Mouse (Mus musculus) Patski (cell line): ENCODE measurements around the gene Sco1. TPM values are rescaled to one million over a fixed set of nuclear protein-coding genes. Genes with fewer than 3 reads are reported as not detected.

Source experiments
- ATAC-seq: fragments of 100-300 bp; one replicate; pipeline ENCODE4 v1.8.0; 2021
- CTCF ChIA-PET: fragments of 350-600 bp; sonication (Branson Sonifier 250); formaldehyde crosslinking; loops from one replicate; lab custom pipeline; 2022; ENCODE audit warnings: inconsistent platforms; lab: Charles Lee
- POLR2A ChIA-PET: fragments of 350-600 bp; sonication (Branson Sonifier 250); formaldehyde crosslinking; loops from one replicate; lab custom pipeline; 2022; ENCODE audit warnings: antibody characterized with exemption, inconsistent platforms; lab: Charles Lee
- DNase-seq: peaks from one replicate; pipeline ENCODE4 v3.0.0-alpha.2; 2011; ENCODE audit warnings: low read depth, low spot score
- H3K27me3 ChIP-seq: fragments of 371-371 bp; one replicate; pipeline ENCODE4 v1.5.1; 2021
- CTCF ChIP-seq: fragments of 100-300 bp; IDR thresholded peaks from one replicate; pipeline ENCODE4 v1.5.1; 2021
- in situ Hi-C: fragments of 300-500 bp; cut with MboI; formaldehyde crosslinking; loops from 3 replicates; pipeline ENCODE4 v1.11.1; 2018; ENCODE audit warnings: low pct_unique_long_range_greater_than_20kb, mixed read lengths
- polyA plus RNA-seq: library from polyadenylated mRNA; unstranded; gene quantifications from one replicate; pipeline ENCODE4 v1.2.3, GENCODE M21; 2021

Gene Sco1
- polyA plus RNA-seq, 1 experiment from 2014 or later: 16.2 TPM

DNA sequence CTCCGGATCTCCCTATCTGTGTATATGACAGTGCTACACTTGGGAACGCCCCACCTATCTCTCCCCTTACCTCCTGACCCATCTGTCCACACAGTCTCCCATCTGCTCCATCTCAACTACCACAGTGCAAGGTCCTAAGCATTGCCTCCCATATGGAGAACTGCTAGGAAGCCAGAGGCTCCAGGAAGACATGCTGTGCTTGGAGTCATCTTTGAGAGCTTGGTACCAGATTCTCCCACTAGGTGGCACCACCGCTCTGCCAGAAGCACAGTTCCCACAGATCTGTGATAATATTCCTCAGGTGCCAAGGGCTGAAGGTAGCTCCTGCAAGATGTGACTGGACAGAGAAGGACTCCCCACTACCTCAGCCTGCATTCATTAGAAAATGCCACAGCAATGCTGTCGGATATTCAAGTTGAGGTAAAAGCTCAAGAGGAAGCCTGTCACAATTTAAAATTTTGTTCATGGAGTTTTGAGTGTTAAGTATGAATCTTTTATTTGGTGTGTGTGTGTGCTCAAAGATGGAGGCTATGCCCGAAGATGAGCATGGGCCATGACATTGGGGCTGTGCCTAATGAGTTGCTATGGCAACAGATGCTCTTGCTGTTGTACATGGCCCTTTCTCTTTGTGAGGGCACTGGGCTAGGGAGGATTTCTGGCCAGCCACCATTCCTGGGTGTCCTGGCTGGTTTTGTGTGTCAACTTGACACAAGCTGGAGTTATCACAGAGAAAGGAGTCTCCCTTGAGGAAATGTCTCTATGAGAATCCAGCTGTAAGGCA is 57.9 kb downstream of the Sco1 start:
- CTCF ChIA-PET: interaction anchor here (0.8 to 4.7 kb wide), 18 partner anchors 9 to 566 kb away, joined by 3 to 36 read pairs (median 4); no protein-coding TSS in a partner anchor
- POLR2A ChIA-PET: no interaction called here
- TF ChIP-seq CTCF: peak; percentile 91
- H3K27me3 ChIP-seq: peaks cover 32% of the 10 kb centered on the region
- DNase-seq (no peak), ATAC-seq (peak; percentile 74)
- in situ Hi-C loops: loop anchor here (5.0 kb wide), 3 partner anchors 122 to 537 kb away; no protein-coding TSS in a partner anchor

- peak; percentile 17 for DNase-seq
- in situ Hi-C loops: loop anchor here (5.0 kb wide), 3 partner anchors 120 to 535 kb away; no protein-coding TSS in a partner anchor
- ChIA-PET POLR2A (no interaction called here), CTCF (interaction anchor here (1.2 to 3.3 kb wide), 11 partner anchors 11 to 564 kb away, joined by 3 to 11 read pairs (median 5); no protein-coding TSS in a partner anchor)
- ATAC-seq: peak; percentile 40
- peak; percentile 82 for TF ChIP-seq CTCF
- peaks cover 35% of the 10 kb centered on the region for H3K27me3 ChIP-seq
Measured at GRCm38 (mm10) chr11:67112019-67112850, 59.8 kb downstream of the Sco1 start.

DNA sequence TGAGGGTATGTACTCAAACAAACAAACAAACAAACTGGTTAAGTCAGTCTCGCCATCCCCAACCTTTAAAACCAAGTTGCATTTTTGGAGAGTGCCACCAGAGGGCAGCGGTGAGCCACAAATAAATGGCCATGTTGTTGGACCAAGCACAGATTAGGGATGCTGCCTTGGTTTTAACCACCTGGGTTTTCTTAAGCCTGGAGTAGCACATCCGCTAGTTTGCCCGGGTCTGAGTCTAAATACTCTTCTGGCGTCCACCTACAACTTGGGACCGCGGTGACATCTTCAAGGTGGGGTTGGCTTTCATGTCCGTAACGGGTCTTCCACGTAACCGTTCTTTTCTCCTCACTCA is 60.4 kb downstream of the Sco1 start:
- ATAC-seq (no peak), DNase-seq (no peak)
- in situ Hi-C loops: loop anchor here (5.0 kb wide), 3 partner anchors 119 to 534 kb away; no protein-coding TSS in a partner anchor
- POLR2A ChIA-PET: interaction anchor here (0.7 kb wide), 1 partner anchor 49 kb away, joined by 3 read pairs; no protein-coding TSS in a partner anchor
- peaks cover 30% of the 10 kb centered on the region for H3K27me3 ChIP-seq
- CTCF ChIA-PET: interaction anchor here (1.4 to 2.1 kb wide), 5 partner anchors 11 to 564 kb away, joined by 3 to 8 read pairs (median 4); no protein-coding TSS in a partner anchor
- TF ChIP-seq CTCF: peak; percentile 86

- DNase-seq: no peak
- TF ChIP-seq CTCF: no peak
- ChIA-PET POLR2A (interaction anchor here (0.7 kb wide), 1 partner anchor 49 kb away, joined by 3 read pairs; no protein-coding TSS in a partner anchor), CTCF (interaction anchor here (1.6 to 2.1 kb wide), 2 partner anchors 10 to 15 kb away, joined by 3 to 6 read pairs; no protein-coding TSS in a partner anchor)
- peaks cover 32% of the 10 kb centered on the region for H3K27me3 ChIP-seq
- no peak for ATAC-seq
- in situ Hi-C loops: loop anchor here (5.0 kb wide), 3 partner anchors 119 to 534 kb away; no protein-coding TSS in a partner anchor
Measured at GRCm38 (mm10) chr11:67113381-67113780, 60.9 kb downstream of the Sco1 start.

DNA sequence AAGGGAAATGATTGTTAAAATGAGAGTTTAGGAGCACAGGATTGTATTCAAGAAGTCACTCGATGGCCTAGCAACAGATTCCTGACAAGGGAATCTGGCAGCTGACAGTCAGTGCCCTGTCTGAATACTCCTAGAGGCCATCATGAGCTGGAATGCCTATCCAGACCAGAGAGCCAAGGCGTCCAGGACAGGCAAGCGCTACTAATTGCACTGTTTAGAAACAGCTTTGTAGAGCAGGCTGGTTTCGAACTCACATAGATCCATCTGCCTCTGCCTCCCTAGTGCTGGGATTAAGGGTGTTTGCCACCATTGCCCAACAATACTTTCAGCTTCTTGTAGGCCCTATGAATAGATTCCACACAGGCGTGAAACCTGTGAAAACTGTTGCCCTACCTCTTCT is 61.8 kb downstream of the Sco1 start:
- ChIA-PET CTCF (interaction anchor here (1.6 kb wide), 1 partner anchor 16 kb away, joined by 3 read pairs; no protein-coding TSS in a partner anchor), POLR2A (no interaction called here)
- H3K27me3 ChIP-seq: peaks cover 32% of the 10 kb centered on the region
- DNase-seq: no peak
- TF ChIP-seq CTCF: no peak
- ATAC-seq: no peak
- in situ Hi-C loops: loop anchor here (5.0 kb wide), 3 partner anchors 118 to 533 kb away; no protein-coding TSS in a partner anchor

GRCm38 (mm10) chr11:67114901-67115300 is 62.4 kb downstream of the Sco1 start:
- TF ChIP-seq CTCF: no peak
- in situ Hi-C loops: loop anchor here (5.0 kb wide), 3 partner anchors 117 to 532 kb away; no protein-coding TSS in a partner anchor
- no peak for ATAC-seq
- no peak for DNase-seq
- peaks cover 34% of the 10 kb centered on the region for H3K27me3 ChIP-seq
- ChIA-PET CTCF (interaction anchor here (1.6 kb wide), 1 partner anchor 17 kb away, joined by 3 read pairs; no protein-coding TSS in a partner anchor), POLR2A (no interaction called here)

Other genes starting within 250 kb of the Sco1 start
- not detected for gene Pirt, start 140.7 kb upstream of the Sco1 start, polyA plus RNA-seq
- gene Tmem238l, start 96.0 kb upstream of the Sco1 start, polyA plus RNA-seq: not detected
- 6.6 TPM for gene Tmem220, start 27.5 kb upstream of the Sco1 start, polyA plus RNA-seq
- gene Adprm, start 76 bp upstream of the Sco1 start, polyA plus RNA-seq: 27.9 TPM
- gene Myh3, start 25.6 kb downstream of the Sco1 start, polyA plus RNA-seq: 0.01 TPM
- not detected for gene Myh2, start 118.4 kb downstream of the Sco1 start, polyA plus RNA-seq
- gene Myh1, start 147.4 kb downstream of the Sco1 start, polyA plus RNA-seq: not detected
- not detected for gene Myh4, start 185.4 kb downstream of the Sco1 start, polyA plus RNA-seq
- gene Myh8, start 224.5 kb downstream of the Sco1 start, polyA plus RNA-seq: not detected